Mouse (Mus musculus) lung, postnatal 14 days (tissue): ENCODE measurements around the gene Apobr.
A peak's percentile ranks its signal among the peaks of the same experiment; 100 is the strongest.

Experiments
- DNase-seq: peaks from one replicate; pipeline ENCODE4 v3.0.0; 2021

Gene Apobr

DNA sequence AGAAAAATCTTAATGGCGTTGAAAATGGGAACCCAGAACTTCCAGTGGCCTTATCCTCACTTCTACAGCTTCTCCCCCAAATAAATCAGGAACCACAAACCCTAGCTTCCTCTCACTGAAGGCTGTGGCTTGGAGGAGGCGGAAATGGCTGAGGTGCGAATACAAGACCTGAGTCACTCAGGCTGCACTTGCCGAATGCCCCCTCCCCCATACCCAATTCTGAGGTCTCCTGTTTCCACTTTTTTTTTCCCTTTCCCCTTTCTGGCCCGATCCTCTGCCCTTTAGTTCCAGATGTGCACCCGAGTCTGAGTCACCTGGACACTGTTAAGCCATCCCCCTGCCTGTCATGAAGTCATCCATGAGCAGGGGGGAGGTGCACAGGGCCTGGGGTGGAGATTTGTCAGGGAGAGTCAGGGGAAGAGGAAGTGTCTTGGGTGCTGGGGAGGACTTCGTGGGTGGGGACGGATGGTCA is at the start of gene Apobr:
Gene Apobr, plus strand, starts transcription at position 437 of the 472 bp plus-strand sequence.
- DNase-seq, result no peak

DNA sequence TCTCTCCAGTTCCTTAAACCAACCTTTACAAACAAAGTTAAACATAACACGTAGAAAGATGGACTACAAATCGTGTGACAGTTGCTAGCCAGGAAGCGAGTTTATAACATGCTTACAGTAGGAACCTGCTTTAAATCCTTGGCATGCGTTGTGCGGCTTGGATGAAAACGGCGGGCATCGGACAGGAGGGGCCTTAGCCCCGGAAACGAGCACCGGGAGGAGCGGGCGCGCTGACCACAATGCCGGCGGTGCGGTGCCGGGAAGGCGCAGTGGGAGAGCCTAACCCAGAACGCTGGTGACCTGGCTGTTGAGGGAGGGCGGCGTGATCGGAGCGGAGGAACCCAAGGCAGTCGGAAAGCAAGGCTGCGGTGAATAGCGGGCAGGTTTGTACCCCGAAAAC is 49.0 kb upstream of the Apobr start:
- DNase-seq, result no peak

DNA sequence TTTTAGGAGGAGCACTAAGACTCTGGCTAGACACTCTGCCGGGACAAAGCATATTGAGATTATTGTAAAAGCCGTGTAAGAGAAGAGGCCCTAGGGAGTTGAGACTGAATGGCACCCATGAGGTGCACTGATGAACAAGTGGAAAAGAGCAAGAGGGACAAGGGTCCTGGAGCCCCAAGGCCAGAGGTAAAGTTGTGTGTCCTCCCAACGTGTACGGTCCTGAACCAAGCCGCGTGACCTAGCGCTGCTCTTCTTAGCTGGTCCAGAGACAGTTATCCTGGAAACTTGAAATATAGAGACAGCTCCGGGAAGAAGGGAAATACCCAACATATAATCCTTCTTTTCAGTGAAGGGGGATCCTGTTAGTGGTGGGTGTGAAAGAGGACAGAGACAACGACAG is 48.3 kb upstream of the Apobr start:
- DNase-seq, result no peak

DNA sequence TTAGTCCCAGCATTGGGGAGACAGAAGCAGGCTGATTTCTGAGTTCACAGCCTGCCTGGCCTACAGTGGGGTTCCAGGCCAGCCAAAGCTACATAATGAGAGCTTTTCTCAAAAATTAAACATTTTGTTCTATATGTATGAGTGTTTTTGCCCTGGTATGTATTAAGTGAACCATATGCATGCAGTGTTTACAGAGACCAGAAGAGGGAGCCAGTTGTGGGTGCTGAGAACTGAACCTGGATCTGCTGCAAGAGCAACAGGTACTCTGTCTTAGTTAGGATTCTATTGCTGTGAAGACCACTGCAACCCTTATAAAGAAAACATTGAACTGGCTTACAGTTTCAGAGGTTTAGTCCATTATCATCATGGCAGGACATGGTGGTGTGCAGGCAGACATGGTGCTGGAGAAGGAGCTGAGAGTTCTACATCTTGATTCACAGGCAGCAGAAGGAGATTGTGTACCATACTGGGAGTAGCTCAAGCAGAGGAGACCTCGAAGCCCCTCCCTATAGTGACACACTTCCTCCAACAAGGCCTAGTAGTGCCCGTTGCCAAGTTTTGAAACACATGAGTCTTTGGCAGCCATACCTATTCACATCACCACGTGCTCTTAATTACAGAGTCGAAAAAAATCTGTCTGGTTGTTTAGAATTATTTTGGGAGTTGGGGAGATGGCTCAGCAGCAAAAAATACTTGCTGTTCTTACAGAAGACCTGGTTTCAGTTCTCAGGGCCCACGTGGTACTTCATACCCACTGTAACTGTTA is 46.7 kb upstream of the Apobr start:
- DNase-seq, result no peak

DNA sequence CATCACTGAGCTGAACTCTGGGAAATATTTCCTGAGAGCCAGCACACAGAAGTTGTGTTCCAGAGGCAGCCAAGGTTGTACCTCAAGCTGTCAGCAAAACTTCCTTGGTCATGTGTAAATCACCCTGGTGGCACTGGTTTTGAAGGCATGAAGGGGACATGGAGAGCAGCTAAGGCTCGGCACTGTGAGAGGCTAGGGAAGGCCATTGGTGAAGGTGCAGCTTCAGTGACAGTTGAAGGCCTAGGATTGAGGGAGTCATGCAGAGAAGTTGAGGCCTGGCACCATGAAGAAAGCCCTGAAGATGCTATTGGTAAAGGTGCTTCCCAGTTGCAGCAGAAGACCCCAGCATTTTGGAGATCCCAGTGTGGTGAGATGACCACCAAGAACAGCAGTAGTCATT is 43.1 kb upstream of the Apobr start:
- no peak for DNase-seq

DNA sequence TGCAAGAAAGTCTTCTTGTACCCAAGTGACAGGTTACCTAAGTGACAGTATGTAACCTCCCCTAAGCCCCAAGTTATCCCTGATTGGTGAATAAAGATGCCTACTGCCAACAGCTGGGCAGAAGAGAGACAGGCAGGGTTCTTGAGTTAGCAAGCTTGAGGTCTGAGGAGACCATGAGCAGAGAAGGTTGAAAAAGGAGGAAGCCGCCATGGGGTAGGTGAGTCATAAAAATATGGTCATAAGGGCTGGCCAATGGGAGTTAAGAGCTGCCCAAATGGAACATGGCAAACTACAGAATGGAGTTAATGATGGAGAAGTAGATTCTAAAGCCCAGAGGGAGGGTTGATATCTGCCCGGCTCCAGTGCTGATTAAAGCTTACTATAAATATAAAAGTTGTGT is 39.1 kb upstream of the Apobr start:
- no peak for DNase-seq

DNA sequence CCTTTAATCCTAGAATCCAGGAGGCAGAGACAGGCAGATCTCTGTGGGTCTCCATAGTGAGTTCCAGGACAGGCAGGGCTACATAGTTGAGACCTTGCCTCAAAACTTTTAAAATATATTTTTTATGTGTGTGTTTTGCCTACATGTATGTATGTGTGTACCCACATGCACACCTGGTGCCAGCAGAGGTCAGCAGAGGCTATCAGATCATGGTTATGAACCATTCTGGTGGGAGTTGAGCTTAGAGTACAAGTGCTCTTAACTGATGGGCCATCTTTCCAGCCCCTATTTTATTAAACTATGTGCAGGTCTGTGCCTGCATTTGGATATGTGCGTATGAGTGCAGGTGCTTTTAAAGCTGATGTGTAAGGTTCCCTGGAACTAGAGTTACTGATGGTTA is 29.9 kb upstream of the Apobr start:
- no peak for DNase-seq

DNA sequence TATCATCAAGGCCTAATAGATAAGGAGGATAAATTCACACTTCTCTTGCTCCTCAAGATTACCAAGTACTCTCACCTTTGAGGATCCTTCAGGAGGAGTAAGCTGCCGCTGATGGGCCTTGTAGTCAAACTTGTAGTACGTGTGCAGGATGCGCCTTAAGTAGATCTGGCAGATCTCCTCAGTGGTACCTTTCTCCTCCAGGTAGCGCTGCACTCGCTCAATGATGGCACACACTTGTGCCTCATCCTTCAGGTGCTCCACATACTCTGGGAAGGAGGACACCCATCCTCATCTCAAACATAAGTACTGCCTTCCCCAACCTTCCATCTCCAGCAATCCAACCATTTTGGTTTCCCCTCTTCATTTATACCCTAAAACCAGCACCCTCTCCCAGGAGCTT is 28.1 kb upstream of the Apobr start:
- DNase-seq, result no peak

DNA sequence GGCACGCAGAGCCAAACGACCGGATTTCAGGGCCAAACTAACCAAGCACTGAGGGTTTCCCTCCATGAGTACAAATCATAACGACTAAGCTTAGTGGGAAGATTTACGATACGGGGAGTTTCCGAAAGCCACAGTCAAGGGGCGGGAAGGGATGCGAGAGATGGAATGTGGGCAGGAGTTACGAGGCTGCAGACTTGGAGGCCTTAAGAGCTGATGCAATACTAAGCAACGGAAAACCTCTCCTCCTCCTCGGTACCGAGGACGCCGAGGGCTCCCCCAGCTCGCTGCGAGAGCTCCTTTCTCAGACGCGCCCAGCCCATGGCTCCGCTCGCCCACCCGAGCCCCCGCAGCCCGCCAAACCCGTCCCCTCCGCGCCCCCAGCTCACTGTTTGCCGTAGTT is 19.0 kb upstream of the Apobr start:
- DNase-seq, result no peak

DNA sequence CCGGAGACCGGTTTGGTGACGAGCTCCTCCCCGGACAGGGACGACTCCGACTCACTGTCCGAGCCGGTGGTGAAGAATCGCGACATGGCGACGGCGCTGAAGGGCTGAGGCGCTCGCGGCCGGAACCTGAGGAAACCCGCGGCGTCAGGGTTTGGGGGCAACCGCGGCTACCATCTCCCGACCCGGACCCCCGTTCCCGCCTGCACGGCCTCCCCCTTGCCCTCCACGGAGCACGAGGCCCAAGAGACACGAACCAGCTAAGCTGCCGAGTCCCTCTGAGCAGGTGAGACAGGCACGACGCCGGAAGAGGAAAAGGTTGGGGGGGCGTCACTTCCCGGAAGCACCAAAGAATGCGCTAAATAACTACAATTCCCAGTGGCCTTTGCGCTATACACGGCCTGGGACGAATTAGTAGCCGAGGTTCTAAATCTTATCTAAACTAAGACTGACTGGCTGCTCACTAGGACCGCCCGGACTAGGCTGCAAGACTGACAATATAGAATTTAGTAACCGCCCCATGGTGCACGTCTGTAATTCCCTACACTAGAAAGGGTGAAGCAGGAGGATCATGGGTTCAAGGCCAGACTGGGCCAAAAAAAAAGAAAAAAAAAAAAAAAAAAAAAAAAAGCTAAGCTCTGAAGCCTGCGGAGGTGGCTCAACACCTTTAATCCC is 18.5 kb upstream of the Apobr start, which contains the start of gene Eif3c:
Gene Eif3c, minus strand, starts transcription at position 318 of the 672 bp plus-strand sequence.
- DNase-seq, result peak; percentile 84

DNA sequence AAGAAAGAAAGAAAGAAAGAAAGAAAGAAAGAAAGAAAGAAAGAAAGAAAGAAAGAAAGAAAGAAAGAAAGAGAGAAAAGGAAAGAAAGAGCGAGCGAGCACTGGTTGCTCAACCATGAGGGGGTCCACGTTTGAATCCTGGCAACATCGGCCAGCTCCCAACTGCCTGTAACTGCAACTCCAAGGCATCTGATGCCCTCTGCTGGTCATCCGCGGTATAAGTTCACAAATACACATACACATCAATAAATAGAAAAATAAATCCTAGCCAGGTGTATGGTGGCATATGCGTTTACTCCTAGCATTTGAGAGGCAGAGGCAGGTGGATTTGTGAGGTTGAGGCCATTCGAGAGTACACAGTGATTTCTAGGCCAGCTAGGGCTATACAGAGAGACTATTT is 7.8 kb upstream of the Apobr start:
- DNase-seq, result peak; percentile 71

DNA sequence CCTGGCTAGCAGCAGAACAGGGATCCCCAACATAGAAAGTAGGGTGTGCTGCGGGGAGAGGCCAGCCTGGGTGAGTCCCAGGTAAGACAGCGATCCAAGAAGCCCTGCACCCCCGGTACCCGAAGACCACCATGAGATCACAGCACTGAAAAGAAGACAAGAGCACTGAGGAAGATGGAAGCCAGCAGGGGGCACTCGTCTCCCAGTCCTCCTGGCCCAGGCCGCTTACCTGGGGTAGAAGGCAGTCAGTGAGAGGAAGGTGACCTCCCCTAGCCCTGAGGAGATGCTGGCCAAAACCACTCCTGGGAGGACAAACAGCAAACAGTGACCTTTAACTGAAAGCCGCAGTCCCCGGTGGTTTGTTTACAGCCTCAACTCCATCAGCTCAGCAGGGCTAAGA is 5.6 kb upstream of the Apobr start:
- peak; percentile 71 for DNase-seq

DNA sequence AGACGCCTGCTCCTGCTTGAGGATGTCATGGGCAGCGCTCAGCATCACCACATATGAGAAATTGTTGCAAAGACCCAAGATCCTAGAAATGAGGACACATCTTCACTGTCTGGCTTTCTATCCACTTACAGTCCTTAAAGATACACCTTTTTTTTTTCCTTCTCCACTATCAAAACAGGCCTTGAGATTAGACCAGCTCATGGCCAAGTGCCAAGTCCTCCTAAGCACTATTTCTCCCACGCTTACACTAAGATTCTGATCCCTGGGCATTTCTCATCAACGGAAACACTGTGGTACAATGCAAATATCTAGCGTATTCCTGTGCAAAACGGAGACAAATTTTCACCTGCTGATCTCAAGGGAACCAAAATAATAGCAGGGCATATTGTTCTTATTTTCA is 3.1 kb upstream of the Apobr start:
- no peak for DNase-seq

DNA sequence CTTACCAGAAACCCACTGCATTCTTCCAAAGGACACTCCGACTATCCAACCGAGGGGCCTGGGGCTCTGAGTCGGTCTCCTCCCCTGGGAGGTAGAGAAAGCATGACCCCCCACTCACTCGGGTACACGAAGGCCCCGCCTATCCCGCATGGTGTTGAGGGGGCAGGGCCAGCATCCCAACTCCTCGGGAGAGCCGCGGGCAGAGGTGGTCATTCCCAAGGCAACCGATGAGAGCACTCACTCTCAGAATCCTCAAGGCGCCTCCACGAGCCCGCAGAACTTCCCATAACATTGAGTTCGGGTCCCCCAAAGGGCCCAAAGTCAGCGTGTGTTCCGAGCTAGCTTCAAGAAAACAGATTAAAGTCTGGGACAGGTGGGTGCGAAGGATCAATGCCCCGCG is 2.0 kb upstream of the Apobr start:
- peak; percentile 31 for DNase-seq

DNA sequence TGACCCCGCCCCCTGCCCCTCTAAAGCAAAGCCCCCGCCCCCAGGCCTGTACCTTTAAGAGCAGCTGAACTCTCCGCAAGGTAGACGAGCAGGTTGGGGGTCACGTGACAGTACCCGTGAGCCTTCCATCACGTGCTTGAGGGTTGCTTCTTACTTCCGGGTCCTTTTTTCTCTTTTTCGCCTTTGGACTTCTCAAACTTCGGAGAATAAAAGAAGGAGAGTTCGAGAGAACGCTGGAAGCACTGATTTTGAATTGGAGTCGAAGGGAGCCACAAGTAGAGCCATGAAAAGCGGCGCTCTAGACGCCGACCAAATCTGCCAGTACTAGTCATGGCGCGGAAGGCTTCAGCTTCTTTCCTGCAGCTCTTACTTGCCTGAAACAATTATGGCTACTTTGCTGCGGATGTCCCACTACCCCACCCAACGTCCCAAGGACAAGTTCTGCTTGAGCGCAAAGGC is 1.5 kb upstream of the Apobr start:
- peak; percentile 85 for DNase-seq

DNA sequence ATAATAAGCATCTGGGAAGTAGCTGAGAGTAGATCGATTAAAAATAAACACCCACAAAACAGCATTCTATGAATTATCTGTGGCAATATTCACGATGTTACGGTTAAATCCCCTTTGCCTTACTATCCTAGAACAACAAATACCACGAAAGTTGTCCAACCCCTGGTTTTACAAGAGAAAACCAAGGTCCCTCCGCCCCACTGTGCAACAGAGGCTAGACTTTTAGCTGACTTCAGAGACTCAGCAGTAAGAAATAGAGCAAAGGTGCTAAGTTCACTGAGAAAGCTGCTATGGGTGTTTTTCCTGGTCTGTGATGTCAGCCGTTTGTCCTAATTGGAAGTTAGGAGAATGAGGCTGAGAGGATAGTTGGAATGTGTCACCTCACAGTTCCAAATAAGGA is 981 bp upstream of the Apobr start:
- DNase-seq, result no peak

DNA sequence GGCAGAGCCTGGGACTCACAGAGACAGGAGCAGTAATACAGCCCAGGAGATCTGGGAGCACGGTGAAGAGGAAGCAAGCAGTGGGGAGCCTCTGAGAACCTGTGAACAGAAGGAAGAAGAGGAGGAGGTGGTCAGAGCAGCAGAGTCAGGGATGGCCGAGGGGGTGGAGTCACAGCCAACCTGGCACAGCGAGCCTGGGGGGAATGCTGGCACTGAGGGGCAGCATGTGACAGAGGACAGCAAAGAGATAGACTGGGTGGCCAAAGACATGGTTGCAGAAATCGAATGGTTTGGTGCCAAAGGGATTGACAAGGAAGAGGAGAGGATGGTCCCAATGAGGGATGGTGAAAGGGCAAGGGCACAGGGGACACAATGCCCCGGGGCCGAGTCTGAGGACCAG is 975 bp downstream of the Apobr start, which contains the start of gene Cln3:
Gene Cln3, minus strand, starts transcription at position 101 of the 400 bp plus-strand sequence.
- no peak for DNase-seq

DNA sequence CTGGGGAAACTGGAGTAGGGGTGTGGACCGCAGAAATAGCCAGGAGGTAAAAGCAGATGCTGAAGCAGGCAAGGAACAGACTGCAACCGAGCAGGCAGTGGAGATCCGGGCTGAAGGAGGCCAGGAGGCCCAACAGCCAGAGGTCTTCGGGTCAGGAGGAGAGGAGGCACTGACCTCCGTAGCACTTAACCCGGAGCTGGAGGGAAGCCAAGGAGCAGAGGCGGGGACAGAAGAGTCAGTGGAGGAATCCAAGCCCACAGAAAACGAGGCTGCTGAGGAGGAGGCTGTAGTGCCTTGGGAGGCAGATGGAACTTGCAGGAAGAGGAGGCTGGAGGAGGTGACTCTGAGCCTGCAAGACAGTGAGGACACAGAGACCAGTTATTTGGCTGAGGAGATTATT is 2.1 kb downstream of the Apobr start:
- peak; percentile 76 for DNase-seq

DNA sequence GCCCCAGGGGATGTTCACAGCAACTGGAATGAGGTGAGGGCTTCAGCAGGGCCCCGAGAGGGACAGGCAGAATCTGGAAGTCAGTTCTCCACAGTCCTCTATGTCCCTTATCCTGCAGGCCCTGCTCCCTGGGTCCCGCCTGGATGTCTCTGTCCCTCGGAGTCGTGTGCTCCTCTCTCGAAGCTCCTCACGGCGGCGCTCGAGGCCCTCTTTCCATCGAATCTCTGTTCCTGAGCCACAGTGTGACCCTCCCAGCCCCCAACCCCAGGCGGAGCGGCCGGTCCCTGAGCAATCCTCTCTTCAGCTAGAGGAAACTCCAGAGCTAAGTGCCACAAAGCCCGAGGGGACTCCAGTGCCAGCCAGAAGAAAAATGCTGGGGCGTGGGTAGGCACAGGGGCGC is 3.0 kb downstream of the Apobr start:
- DNase-seq, result peak; percentile 79

DNA sequence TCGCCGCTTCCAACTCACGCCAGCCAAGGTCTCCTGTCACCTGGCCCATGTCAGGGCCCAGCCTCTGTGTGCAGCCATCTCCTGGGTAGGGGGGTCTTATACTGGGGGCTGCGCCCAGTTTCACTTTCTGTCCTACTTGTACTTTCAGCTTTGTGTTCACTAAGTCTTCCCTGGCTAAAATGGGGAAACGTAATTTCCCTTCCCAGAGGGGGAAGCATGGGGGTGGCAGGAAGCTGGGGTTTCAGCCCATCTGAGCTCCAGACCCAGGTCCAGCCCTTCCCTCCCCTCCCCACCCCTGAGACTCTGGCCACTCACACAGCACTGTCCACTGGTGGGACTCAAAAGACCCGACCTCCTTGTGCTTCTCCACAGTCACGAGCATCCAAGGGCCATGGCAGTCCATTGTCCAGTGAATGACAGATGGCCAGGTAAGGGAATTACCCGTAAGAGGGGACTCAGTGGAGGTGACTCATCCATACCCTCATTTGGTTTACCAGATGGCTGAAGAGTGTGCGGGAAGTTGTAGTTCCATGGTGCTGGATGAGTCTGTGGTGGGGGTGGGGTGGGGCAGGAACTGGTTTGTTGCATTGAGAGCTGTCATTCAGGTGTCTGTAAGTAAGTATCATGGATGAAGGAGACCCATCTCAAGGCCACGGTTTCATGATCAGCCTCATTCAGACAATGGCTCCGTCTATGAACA is 10.3 kb downstream of the Apobr start, which contains the start of gene Il27:
Gene Il27, minus strand, starts transcription at position 80 of the 700 bp plus-strand sequence.
- DNase-seq, result no peak

DNA sequence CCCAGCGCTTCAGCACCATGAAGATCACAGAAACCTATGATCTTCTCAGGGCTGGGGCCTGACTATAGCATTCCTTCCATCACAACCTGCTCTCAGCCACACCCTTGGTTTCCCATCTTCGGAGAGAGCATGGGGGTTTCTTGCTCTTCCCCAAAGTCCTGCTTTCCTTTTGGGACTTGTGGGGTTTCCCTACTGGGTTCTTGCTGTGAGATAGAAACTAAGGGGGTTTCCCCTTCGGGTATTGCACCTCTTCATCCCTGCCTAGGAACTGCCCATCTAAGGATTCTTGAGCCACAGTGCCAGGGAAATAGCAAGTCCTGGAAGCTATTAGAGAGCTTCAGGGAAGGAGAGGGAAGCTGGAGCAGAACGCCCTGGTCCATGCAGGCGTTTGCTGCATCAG is 11.1 kb downstream of the Apobr start:
- DNase-seq, result no peak

DNA sequence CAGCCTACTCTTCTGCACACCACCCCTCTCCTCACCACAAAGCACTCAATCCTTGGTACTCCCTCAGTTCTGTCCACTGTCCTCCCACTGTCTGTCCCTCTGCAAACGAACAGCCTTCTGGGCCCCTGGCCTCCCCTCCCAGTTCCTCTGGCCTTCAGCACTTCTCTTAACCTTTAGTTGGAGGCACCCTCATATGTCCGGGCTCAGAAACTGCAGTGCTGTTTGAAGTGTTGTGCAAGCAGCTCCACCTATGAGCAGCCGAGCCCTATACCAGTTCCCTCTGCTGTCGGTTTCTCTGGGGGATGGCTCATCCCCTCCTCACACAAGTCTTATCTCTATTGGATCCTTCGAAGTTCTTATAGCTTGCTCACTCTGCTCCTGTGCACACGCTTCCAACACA is 11.7 kb downstream of the Apobr start:
- DNase-seq, result no peak

DNA sequence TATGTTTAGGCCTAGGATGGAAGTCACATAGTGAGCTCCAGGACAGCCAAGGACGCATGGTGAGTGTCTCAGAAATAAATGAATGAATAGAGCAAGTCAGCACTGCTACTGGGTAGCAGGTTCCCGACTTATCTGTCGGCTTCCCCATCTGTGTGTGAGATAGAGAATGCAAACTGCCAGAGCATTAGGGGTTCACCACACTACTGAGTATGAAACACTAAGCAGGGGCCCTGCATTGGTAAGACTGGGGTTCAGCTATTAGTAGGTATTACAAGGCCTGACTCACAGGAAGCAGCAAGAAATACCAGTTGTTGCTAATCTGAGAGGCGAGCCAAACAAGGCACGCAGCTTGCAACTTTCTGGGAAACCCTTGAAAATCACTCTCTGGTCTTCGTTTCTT is 14.2 kb downstream of the Apobr start:
- no peak for DNase-seq

DNA sequence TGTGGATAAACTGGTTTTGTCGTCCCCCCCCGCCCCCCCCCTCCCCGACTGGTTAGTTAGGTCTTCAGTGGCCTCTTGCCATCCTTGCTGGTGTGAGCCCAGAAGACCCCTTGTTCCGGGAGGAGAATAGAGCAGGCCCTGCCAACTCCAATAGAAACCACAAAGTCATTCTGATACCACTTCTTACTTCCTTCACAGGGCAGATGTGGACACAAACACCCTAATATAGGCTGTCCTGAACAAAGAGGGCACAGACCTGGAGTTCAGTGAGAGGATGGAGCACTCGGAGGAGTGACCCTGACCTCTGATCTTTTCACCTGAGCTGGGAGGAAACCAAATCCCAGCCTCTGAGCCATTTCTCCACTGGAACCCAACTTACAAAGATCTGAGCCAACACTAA is 17.2 kb downstream of the Apobr start:
- DNase-seq, result no peak
